Mouse (Mus musculus) heart, postnatal 0 days (tissue): ENCODE data around the gene Olfr1423.

Source experiments
- CTCF ChIP-seq: IDR thresholded peaks from 2 replicates; pipeline ENCODE4 v1.5.1; 2016; ENCODE audit warnings: antibody characterized with exemption, control low read depth, low read depth
- EP300 ChIP-seq: IDR thresholded peaks from 2 replicates; pipeline ENCODE4 v1.6.1; 2016; ENCODE audit warnings: antibody characterized with exemption, low read depth

GRCm38 (mm10) chr19:12016192-12016591 is 24.9 kb downstream of the Olfr1423 start:
- TF ChIP-seq CTCF (no peak), EP300 (no peak)
